Mouse (Mus musculus) brain, embryonic 14.5 days (tissue): ENCODE data around the gene Tmem63c. TPM values are rescaled to one million over a fixed set of nuclear protein-coding genes. Genes with fewer than 3 reads are reported as not detected.

Experiments used
- DNase-seq: peaks from one replicate; pipeline ENCODE4 v3.0.0-alpha.2; 2011; ENCODE audit warnings: low read depth
- CTCF ChIP-seq: fragments of 200-500 bp; IDR thresholded peaks from 2 replicates; pipeline ENCODE4 v1.5.1; 2012; ENCODE audit warnings: inconsistent platforms, mild to moderate bottlenecking, moderate library complexity, borderline replicate concordance; ENCODE audit not compliant: insufficient read depth, insufficient read length; ENCODE audit errors: extremely low read depth
- POLR2A ChIP-seq: fragments of 200-500 bp; IDR thresholded peaks from 2 replicates; pipeline ENCODE4 v1.6.1; 2012; ENCODE audit warnings: mild to moderate bottlenecking, inconsistent platforms, borderline replicate concordance; ENCODE audit not compliant: poor library complexity, insufficient read depth, insufficient read length, severe bottlenecking; ENCODE audit errors: extremely low read depth
- polyA plus RNA-seq: library from polyadenylated mRNA; depleted of rRNA; stranded (reverse); fragments of >200 nt; gene quantifications from 2 replicates; pipeline ENCODE4 v1.2.3, GENCODE M21; 2012; rRNA removed

Tmem63c gene
- polyA plus RNA-seq, 1 experiment: 19.6 TPM

- no peak for TF ChIP-seq POLR2A
- TF ChIP-seq CTCF: peak; percentile 57; the same call in 1 of the 2 replicates
- DNase-seq: peak; percentile 58
These were observed 110.5 kb downstream of the Tmem63c start for GRCm38 (mm10) chr12:87131619-87132018.

GRCm38 (mm10) chr12:87132210-87132609, 111.1 kb downstream of the Tmem63c start:
- DNase-seq: no peak
- TF ChIP-seq CTCF: no peak
- TF ChIP-seq POLR2A: no peak

- TF ChIP-seq CTCF (no peak), POLR2A (no peak)
- DNase-seq: no peak
These were observed 111.6 kb downstream of the Tmem63c start for GRCm38 (mm10) chr12:87132784-87133183.

GRCm38 (mm10) chr12:87137439-87138341, 116.5 kb downstream of the Tmem63c start:
- DNase-seq: peak; percentile 73
- no peak for TF ChIP-seq POLR2A
- TF ChIP-seq CTCF: no peak

- DNase-seq: peak; percentile 43
- TF ChIP-seq CTCF (no peak), POLR2A (no peak)
These were observed 117.2 kb downstream of the Tmem63c start for GRCm38 (mm10) chr12:87138342-87138701.

DNA sequence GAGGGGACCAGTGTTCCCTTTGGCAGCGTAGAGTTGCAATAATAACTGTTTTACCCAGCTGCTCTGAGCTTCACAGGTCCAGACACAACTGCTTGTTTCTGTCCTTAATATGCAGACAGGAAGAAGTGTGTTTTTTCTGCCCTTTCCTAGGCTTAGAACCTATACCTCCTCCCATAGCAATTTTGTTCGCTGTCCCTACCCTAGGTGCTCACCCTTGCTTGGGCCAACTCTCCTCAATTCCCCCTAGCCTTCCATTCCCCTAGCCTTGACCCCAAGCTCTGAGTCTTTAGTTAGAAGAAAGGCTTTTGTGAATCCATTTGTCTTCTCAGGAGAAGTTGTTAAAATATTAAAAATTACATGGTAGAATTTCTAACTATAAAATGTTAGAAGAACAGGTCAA, 117.6 kb downstream of the Tmem63c start:
- no peak for DNase-seq
- TF ChIP-seq CTCF: no peak
- no peak for TF ChIP-seq POLR2A

Other genes with a start within 250 kb of the Tmem63c start
- 77.9 and 97.5 TPM in 2 replicates for gene Irf2bpl, start 136.5 kb upstream of the Tmem63c start, polyA plus RNA-seq
- gene Cipc, start 74.3 kb upstream of the Tmem63c start, polyA plus RNA-seq: 67.3 and 70.7 TPM in 2 replicates
- 10.0 and 15.5 TPM in 2 replicates for gene Zdhhc22, start 30.9 kb upstream of the Tmem63c start, polyA plus RNA-seq
- 1.9 and 2.5 TPM in 2 replicates for gene Ngb, start 81.2 kb downstream of the Tmem63c start, polyA plus RNA-seq
- gene Gstz1, start 125.8 kb downstream of the Tmem63c start, polyA plus RNA-seq: 57.3 and 58.2 TPM in 2 replicates
- gene Pomt2, start 126.6 kb downstream of the Tmem63c start, polyA plus RNA-seq: 19.2 and 19.3 TPM in 2 replicates
- gene Samd15, start 178.4 kb downstream of the Tmem63c start, polyA plus RNA-seq: 0.83 and 1.5 TPM in 2 replicates
- 11.7 and 13.9 TPM in 2 replicates for gene Tmed8, start 179.1 kb downstream of the Tmem63c start, polyA plus RNA-seq
- 3.1 and 4.4 TPM in 2 replicates for gene Noxred1, start 217.4 kb downstream of the Tmem63c start, polyA plus RNA-seq
- 64.5 and 72.3 TPM in 2 replicates for gene Vipas39, start 244.9 kb downstream of the Tmem63c start, polyA plus RNA-seq
- gene Ahsa1, start 245.1 kb downstream of the Tmem63c start, polyA plus RNA-seq: 151 and 160 TPM in 2 replicates